Mouse (Mus musculus) embryonic facial prominence, embryonic 14.5 days (tissue): Measurements from ENCODE around the gene Ap3m1. TPM values are rescaled to one million over a fixed set of nuclear protein-coding genes. Genes with fewer than 3 reads are reported as not detected.

Source experiments
- ATAC-seq: fragments of 200-750 bp; cut with Nextera tagmentation; 2 replicates; pipeline ENCODE4 v1.8.0; 2017; ENCODE audit warnings: low read depth, moderate number of reproducible peaks, moderate TSS enrichment
- DNase-seq: peaks from one replicate; pipeline ENCODE4 v3.0.0-alpha.2; 2015; ENCODE audit warnings: low spot score
- H3K27ac ChIP-seq: fragments of 300-500 bp; sonication (generic); replicated peaks from 2 replicates; pipeline ENCODE4 v1.5.1; 2014; ENCODE audit warnings: low read depth, mild to moderate bottlenecking, low read length, moderate library complexity
- H3K27me3 ChIP-seq: fragments of 300-500 bp; sonication (generic); replicated peaks from 2 replicates; pipeline ENCODE4 v1.6.1; 2014; ENCODE audit warnings: low read length; ENCODE audit not compliant: control insufficient read depth, insufficient read depth
- H3K36me3 ChIP-seq: fragments of 300-500 bp; sonication (generic); 2 replicates; pipeline ENCODE4 v1.6.1; 2014; ENCODE audit warnings: low read length, mixed read lengths; ENCODE audit not compliant: control insufficient read depth, insufficient read depth
- H3K4me1 ChIP-seq: fragments of 300-500 bp; sonication (generic); 2 replicates; pipeline ENCODE4 v1.6.1; 2014; ENCODE audit warnings: antibody characterized with exemption, low read length; ENCODE audit not compliant: control insufficient read depth, insufficient read depth
- H3K4me2 ChIP-seq: fragments of 300-500 bp; sonication (generic); 2 replicates; pipeline ENCODE4 v1.6.1; 2014; ENCODE audit warnings: low read depth, mild to moderate bottlenecking, low read length, moderate library complexity, mixed read lengths
- H3K4me3 ChIP-seq: fragments of 300-500 bp; sonication (generic); 2 replicates; pipeline ENCODE4 v1.5.1; 2014; ENCODE audit warnings: low read depth, mild to moderate bottlenecking, low read length
- H3K9ac ChIP-seq: fragments of 300-500 bp; sonication (generic); 2 replicates; pipeline ENCODE4 v1.6.1; 2014; ENCODE audit warnings: low read depth, mild to moderate bottlenecking, low read length, moderate library complexity, mixed read lengths
- H3K9me3 ChIP-seq: fragments of 300-500 bp; sonication (generic); 2 replicates; pipeline ENCODE4 v1.6.1; 2016; ENCODE audit warnings: low read length; ENCODE audit not compliant: control insufficient read depth
- WGBS: fragments of 180-500 bp; shearing (Covaris S2); extraction: QIAGEN DNeasy Blood & Tissue Kit; methylation state at CpG from one replicate; pipeline ENCODE4 v1.1.7; 2014; 5-methylcytosine and 5-hydroxymethylcytosine counted together
- polyA plus RNA-seq: library from polyadenylated mRNA; unstranded; fragments of >200 nt; fragmentation: Nextera tagmentation; extraction: Ambion mirVana; gene quantifications from 2 replicates; pipeline ENCODE4 v1.2.1, GENCODE M21; 2014

Gene Ap3m1
- polyA plus RNA-seq, 1 experiment from 2014 or later: 86.4 TPM

GRCm38 (mm10) chr14:20993067-20993691 lies 59.1 kb downstream of the Ap3m1 start:
- H3K4me2 ChIP-seq: no peak overlapping the region
- H3K36me3 ChIP-seq: peaks cover 11% of the 10 kb centered on the region
- H3K4me3 ChIP-seq: no peak overlapping the region
- H3K27ac ChIP-seq: no peak overlapping the region
- no peaks in the 10 kb centered on the region for H3K4me1 ChIP-seq
- H3K9ac ChIP-seq: no peak overlapping the region
- no peaks in the 10 kb centered on the region for H3K27me3 ChIP-seq
- no peaks in the 10 kb centered on the region for H3K9me3 ChIP-seq
- 53% methylated on average over 3 of the region's 3 CpGs for WGBS
- peak; percentile 72 for DNase-seq
- ATAC-seq: no peak

- no peak overlapping the region for H3K9ac ChIP-seq
- H3K4me1 ChIP-seq: no peaks in the 10 kb centered on the region
- no peak overlapping the region for H3K27ac ChIP-seq
- no peak for DNase-seq
- WGBS: 89% methylated on average over 1 of the region's 1 CpGs
- no peak overlapping the region for H3K4me2 ChIP-seq
- no peaks in the 10 kb centered on the region for H3K9me3 ChIP-seq
- H3K4me3 ChIP-seq: no peak overlapping the region
- ATAC-seq: no peak
- peaks cover 11% of the 10 kb centered on the region for H3K36me3 ChIP-seq
- no peaks in the 10 kb centered on the region for H3K27me3 ChIP-seq
Observed at GRCm38 (mm10) chr14:20991492-20991891, 60.8 kb downstream of the Ap3m1 start.

- no peak for ATAC-seq
- Histone ChIP-seq H3K36me3 (peaks cover 24% of the 10 kb centered on the region; the same call in 1 of the 2 replicates), H3K27me3 (no peaks in the 10 kb centered on the region), H3K9ac (no peak overlapping the region), H3K4me1 (no peaks in the 10 kb centered on the region), H3K9me3 (no peaks in the 10 kb centered on the region), H3K4me2 (no peak overlapping the region), H3K4me3 (no peak overlapping the region), H3K27ac (no peak overlapping the region)
- 52% methylated on average over 3 of the region's 3 CpGs for WGBS
- DNase-seq: no peak
Observed at GRCm38 (mm10) chr14:20985482-20985881, 66.8 kb downstream of the Ap3m1 start.

GRCm38 (mm10) chr14:20983832-20984231 lies 68.5 kb downstream of the Ap3m1 start:
- Histone ChIP-seq H3K27ac (no peak overlapping the region), H3K9ac (no peak overlapping the region), H3K4me3 (no peak overlapping the region), H3K4me1 (no peaks in the 10 kb centered on the region), H3K36me3 (peaks cover 24% of the 10 kb centered on the region; the same call in 1 of the 2 replicates), H3K27me3 (no peaks in the 10 kb centered on the region), H3K9me3 (no peaks in the 10 kb centered on the region), H3K4me2 (no peak overlapping the region)
- 72% methylated on average over 2 of the region's 2 CpGs for WGBS
- ATAC-seq: no peak
- peak; percentile 29 for DNase-seq

Other genes with a start within 250 kb of the Ap3m1 start
- 2.5 and 2.8 TPM in 2 replicates for gene Plau, start 215.8 kb downstream of the Ap3m1 start, polyA plus RNA-seq
- 65.8 and 76.2 TPM in 2 replicates for gene Vcl, start 123.1 kb downstream of the Ap3m1 start, polyA plus RNA-seq
- gene Adk, start 66 bp upstream of the Ap3m1 start, polyA plus RNA-seq: 131 and 133 TPM in 2 replicates